Mouse (Mus musculus) lung, embryonic 14.5 days (tissue): Measurements from ENCODE around the gene Rhob. TPM values are rescaled to one million over a fixed set of nuclear protein-coding genes. Genes with fewer than 3 reads are reported as not detected.

ENCODE experiments used
- ATAC-seq: fragments of 200-750 bp; cut with Nextera tagmentation; 2 replicates; pipeline ENCODE4 v1.8.0; 2017; ENCODE audit warnings: mild to moderate bottlenecking, moderate TSS enrichment, moderate library complexity; ENCODE audit not compliant: insufficient read depth
- DNase-seq: peaks from one replicate; pipeline ENCODE4 v3.0.0-alpha.2; 2015
- H3K27ac ChIP-seq: fragments of 300-500 bp; sonication (generic); 2 replicates; pipeline ENCODE4 v1.5.1; 2014; ENCODE audit warnings: low read depth, mild to moderate bottlenecking, moderate library complexity
- H3K27me3 ChIP-seq: fragments of 300-500 bp; sonication (generic); 2 replicates; pipeline ENCODE4 v1.6.1; 2014; ENCODE audit warnings: low read length, control low read depth; ENCODE audit not compliant: insufficient read depth
- H3K36me3 ChIP-seq: fragments of 300-500 bp; sonication (generic); 2 replicates; pipeline ENCODE4 v1.6.1; 2014; ENCODE audit warnings: control low read depth; ENCODE audit not compliant: insufficient read depth
- H3K4me1 ChIP-seq: fragments of 300-500 bp; sonication (generic); 2 replicates; pipeline ENCODE4 v1.6.1; 2014; ENCODE audit warnings: antibody characterized with exemption, control low read depth; ENCODE audit not compliant: insufficient read depth
- H3K4me2 ChIP-seq: fragments of 300-500 bp; sonication (generic); 2 replicates; pipeline ENCODE4 v1.6.1; 2014; ENCODE audit warnings: mild to moderate bottlenecking
- H3K4me3 ChIP-seq: fragments of 300-500 bp; sonication (generic); 2 replicates; pipeline ENCODE4 v1.5.1; 2014; ENCODE audit warnings: low read depth, low read length
- H3K9ac ChIP-seq: fragments of 300-500 bp; sonication (generic); 2 replicates; pipeline ENCODE4 v1.6.1; 2014
- H3K9me3 ChIP-seq: fragments of 300-500 bp; sonication (generic); 2 replicates; pipeline ENCODE4 v1.6.1; 2016; ENCODE audit warnings: low read depth, low read length, control low read depth
- CTCF ChIP-seq: IDR thresholded peaks from 2 replicates; pipeline ENCODE4 v1.5.1; 2016; ENCODE audit warnings: antibody characterized with exemption, low read depth
- WGBS: fragments of 180-500 bp; shearing (Covaris S2); extraction: QIAGEN DNeasy Blood & Tissue Kit; methylation state at CpG from one replicate; pipeline ENCODE4 v1.1.7; 2014; 5-methylcytosine and 5-hydroxymethylcytosine counted together
- polyA plus RNA-seq: library from polyadenylated mRNA; unstranded; fragments of >200 nt; fragmentation: Nextera tagmentation; extraction: Ambion mirVana; gene quantifications from 2 replicates; pipeline ENCODE4 v1.2.1, GENCODE M21; 2014

Rhob gene
- polyA plus RNA-seq, 1 experiment from 2014 or later, result 66.5 TPM

DNA sequence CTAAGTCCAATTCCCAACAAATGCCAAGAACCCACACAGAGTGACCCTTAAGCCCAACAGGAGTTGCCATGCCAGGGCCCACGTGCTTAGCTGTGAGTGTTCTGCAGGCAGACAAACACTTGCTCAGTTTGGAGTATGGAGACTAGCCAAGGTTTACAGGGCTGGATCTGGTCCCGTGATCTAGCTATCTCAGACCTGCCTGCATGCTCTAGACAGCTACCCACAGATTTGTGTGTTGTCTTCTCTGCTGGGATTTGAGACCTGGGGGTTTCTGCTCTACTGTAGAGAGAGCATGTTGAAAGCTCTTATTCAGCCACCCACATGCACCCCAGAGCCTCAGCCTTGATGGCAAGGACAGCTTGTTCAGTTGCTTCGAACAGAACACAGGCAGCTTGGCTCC, 45.3 kb downstream of the Rhob start:
- H3K4me1 ChIP-seq, result peaks cover 21% of the 10 kb centered on the region; the same call in 1 of the 2 replicates
- no peak overlapping the region for H3K4me2 ChIP-seq
- DNase-seq, result peak; percentile 71
- H3K36me3 ChIP-seq, result no peaks in the 10 kb centered on the region
- H3K9me3 ChIP-seq, result no peaks in the 10 kb centered on the region
- H3K27ac ChIP-seq, result peak overlapping the region; percentile 66; the same call in 1 of the 2 replicates
- no peaks in the 10 kb centered on the region for H3K27me3 ChIP-seq
- TF ChIP-seq CTCF, result no peak
- 30% methylated on average over 3 of the region's 3 CpGs for WGBS
- no peak for ATAC-seq
- no peak overlapping the region for H3K9ac ChIP-seq
- H3K4me3 ChIP-seq, result no peak overlapping the region

- Histone ChIP-seq H3K9me3 (no peaks in the 10 kb centered on the region), H3K27me3 (no peaks in the 10 kb centered on the region), H3K4me1 (peaks cover 21% of the 10 kb centered on the region; the same call in 1 of the 2 replicates), H3K36me3 (no peaks in the 10 kb centered on the region), H3K9ac (no peak overlapping the region), H3K27ac (peak overlapping the region; percentile 54; the same call in 1 of the 2 replicates), H3K4me3 (no peak overlapping the region), H3K4me2 (no peak overlapping the region)
- TF ChIP-seq CTCF, result no peak
- DNase-seq (peak; percentile 60), ATAC-seq (peak; percentile 52; the same call in 1 of the 2 replicates)
- 43% methylated on average over 7 of the region's 7 CpGs for WGBS
Observed at GRCm38 (mm10) chr12:8452766-8453621, 46.8 kb downstream of the Rhob start.

DNA sequence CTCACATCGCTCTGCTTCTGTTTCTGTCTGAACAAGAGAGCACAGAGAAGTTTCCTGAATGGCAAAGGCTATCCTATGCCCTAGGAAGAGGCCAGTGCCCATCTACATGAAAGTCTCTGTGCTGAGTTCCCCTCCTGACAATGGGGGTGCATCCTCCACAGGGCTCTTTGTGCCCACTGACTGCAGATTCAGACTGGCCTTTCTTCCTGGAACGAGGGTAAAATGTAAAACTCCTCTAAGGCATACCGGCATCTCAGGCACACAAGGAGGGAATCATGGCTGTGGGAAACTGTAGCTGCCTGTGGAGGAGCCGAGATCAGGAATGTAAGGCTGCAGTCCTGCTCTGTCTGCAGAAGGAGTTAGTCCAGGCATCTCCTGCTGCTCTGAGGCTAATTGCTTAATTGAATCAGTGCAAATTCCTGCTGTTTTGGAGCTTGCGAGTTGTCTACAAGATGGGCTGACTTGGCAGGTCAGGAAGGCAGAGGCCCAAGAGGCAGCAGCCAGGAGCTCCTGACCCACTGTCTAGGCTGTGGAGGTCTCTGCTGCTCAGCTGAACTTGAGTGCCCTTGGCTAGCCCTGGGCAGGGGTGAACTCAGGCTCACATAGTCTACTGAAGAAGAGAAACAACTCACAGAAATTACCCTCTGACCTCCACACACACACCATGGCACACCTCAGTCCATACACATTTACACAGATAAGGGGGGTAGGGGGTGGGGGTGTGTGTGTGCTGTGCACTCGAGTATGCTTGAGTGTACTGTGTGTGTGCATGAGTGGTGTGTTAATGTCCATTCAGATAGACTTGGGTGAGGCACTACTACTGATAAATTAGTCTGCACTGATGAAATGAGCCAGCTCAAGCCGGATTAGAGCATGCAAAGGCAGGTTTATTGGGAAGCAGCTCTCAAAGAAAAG, 48.0 kb downstream of the Rhob start:
- DNase-seq (no peak), ATAC-seq (no peak)
- Histone ChIP-seq H3K27me3 (no peaks in the 10 kb centered on the region), H3K4me1 (peaks cover 19% of the 10 kb centered on the region; the same call in 1 of the 2 replicates), H3K9ac (no peak overlapping the region), H3K36me3 (no peaks in the 10 kb centered on the region), H3K4me2 (no peak overlapping the region), H3K4me3 (no peak overlapping the region), H3K27ac (no peak overlapping the region), H3K9me3 (no peaks in the 10 kb centered on the region)
- TF ChIP-seq CTCF, result no peak
- WGBS, result 55% methylated on average over 7 of the region's 7 CpGs

DNA sequence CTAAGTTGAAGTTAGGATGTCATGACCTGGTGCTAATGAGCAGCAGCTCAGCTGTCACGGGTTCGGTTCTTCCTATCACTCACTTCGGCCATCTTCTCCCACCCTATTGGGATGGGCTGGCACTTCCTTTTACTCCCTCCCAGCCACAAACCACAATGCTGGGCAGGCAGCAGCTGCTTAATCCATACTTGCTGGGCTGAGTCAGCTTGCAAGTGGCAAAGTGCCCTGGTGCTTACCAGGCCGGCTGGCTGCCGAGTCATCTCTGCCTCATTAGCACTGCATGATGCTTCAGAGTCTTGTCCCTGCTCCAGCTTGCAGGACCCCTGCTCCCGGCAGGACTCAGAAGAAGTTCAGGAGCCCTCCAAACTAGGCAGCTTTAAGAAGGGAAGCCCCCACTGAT, 49.2 kb downstream of the Rhob start:
- TF ChIP-seq CTCF, result no peak
- DNase-seq (no peak), ATAC-seq (no peak)
- no peaks in the 10 kb centered on the region for H3K9me3 ChIP-seq
- H3K4me1 ChIP-seq, result peaks cover 17% of the 10 kb centered on the region; the same call in 1 of the 2 replicates
- 74% methylated on average over 6 of the region's 6 CpGs for WGBS
- no peaks in the 10 kb centered on the region for H3K27me3 ChIP-seq
- no peak overlapping the region for H3K4me2 ChIP-seq
- H3K4me3 ChIP-seq, result no peak overlapping the region
- no peak overlapping the region for H3K27ac ChIP-seq
- no peak overlapping the region for H3K9ac ChIP-seq
- H3K36me3 ChIP-seq, result no peaks in the 10 kb centered on the region

DNA sequence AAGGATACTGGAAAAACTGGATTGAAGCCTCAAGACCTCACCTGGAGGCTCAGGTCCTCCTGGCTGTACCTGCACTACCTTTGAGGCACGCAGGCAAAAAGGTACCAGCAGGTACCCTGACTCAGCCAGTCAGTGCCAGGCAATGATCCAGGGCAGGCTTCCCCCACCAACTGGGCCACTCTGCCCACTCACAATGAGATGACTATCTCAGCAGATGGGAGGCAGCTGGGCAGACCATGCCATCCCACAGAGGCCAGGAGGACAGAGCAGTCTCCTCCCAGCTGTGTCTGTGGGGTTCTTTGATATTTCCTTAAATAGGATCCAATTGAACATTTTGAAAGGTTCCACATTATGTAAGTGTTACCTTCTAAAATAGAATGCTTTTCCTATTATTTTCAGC, 49.8 kb downstream of the Rhob start:
- ATAC-seq, result no peak
- no peaks in the 10 kb centered on the region for H3K36me3 ChIP-seq
- DNase-seq, result no peak
- H3K9ac ChIP-seq, result no peak overlapping the region
- no peak overlapping the region for H3K4me3 ChIP-seq
- H3K27ac ChIP-seq, result no peak overlapping the region
- H3K27me3 ChIP-seq, result no peaks in the 10 kb centered on the region
- no peak overlapping the region for H3K4me2 ChIP-seq
- no peaks in the 10 kb centered on the region for H3K9me3 ChIP-seq
- 88% methylated on average over 1 of the region's 1 CpGs for WGBS
- peaks cover 17% of the 10 kb centered on the region; the same call in 1 of the 2 replicates for H3K4me1 ChIP-seq
- TF ChIP-seq CTCF, result no peak

Other genes starting within 250 kb of the Rhob start
- gene Gdf7, start 198.1 kb downstream of the Rhob start, polyA plus RNA-seq, result not detected in 2 replicates
- gene Hs1bp3, start 186.6 kb downstream of the Rhob start, polyA plus RNA-seq, result 11.2 and 11.5 TPM in 2 replicates
- gene Slc7a15, start 99.1 kb upstream of the Rhob start, polyA plus RNA-seq, result not detected in 2 replicates
- gene Pum2, start 174.1 kb upstream of the Rhob start, polyA plus RNA-seq, result 64.2 and 64.5 TPM in 2 replicates